Mouse (Mus musculus) cerebellum, postnatal 25 days (tissue): ENCODE measurements at regions not wholly inside any gene's neighbourhood (a gene's known extent, or its start where the extent isn't known, plus 50 kb on each side); places are given as distances from the start of the nearest gene placed in this dataset.

Source experiments
- DNase-seq, 2 experiments: peaks; one replicate each; pipeline ENCODE4 v3.0.0; 2021; ENCODE audit warnings: mixed read lengths in 2 of 2

DNA sequence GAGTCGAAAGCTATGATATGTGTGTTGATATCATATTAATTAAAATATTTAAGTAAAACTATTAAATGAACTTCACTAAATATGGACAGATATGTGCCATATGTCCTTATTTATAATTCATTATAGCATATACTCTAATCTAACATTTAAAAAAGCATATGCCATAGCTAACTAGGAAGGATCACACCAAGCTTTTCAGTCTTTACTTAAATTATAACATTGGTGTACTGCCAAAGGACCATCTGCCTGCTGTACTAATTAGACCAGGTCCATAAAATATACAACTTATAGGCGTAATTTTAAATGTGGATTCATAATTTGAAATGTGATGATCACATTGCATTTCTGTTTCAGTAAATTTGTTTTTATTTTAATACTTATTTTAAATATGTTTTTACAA lies 651.9 kb upstream of the Klhl1 start:
- no peak for DNase-seq

GRCm38 (mm10) chr14:97165793-97166192 lies 646.9 kb upstream of the Klhl1 start:
- no peak for DNase-seq

DNA sequence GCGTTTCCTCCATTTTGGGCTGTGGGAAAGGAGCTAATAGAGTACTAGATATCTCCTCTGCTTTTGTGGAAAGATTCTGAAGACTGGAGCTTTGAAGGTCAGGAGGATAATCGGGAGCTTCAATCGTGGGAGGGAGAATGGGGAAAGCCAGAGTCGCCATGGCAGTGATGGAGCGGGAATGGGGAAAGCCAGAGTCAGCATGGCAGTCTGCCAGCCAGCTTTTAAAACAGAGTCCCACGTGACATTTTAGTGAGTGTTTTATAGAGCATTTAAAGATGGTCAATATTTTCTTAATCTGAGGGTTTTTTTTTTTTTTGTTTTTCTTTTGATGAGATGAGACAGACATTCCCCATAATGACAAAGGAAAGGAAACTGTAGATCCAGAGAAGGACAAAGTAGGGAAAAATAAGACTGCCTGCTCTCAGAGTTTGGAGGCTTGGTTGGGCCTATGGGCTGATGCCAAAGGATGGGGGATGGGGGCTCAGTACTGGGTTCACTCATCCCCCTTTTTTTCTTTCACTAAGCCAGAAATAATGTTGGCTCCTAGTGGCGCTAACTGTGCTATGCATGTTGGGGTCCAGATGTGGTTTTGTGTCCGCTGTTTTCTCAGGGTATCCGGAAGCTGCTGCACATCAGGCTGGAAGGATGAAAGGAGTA lies 630.2 kb upstream of the Klhl1 start:
- peak in 1 of 2 experiments; percentile 1 for DNase-seq

DNA sequence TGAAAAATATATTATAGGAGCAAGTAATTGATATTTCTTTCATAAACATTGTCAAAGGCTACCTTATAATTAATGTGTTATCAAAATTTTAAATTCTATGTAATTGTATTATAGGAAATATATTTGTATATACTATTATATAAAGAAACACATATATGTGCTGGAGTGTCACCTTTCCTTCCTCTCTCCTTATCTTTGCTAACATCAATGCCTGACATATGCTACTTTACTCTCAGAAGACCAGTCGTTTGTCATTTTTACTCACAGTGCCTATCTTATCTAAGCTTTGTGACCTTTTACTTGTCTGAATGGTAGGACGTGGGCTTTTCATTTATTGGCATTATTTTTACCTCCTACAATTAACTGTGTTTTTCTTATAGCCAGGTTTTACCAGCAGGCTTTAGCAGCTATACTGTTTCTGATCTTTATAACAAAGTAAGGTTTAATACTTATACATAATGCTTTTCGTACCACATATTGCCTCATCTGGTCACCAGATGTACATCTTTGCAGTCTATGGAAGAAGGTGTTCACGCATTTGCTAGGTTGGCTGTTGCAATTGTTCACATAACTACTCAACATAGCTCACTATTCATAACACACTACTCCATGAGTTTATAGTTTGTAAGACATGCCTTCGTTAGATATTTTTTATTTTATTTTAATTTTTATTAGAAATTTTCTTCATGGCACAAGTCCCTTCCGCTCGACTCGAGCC lies 597.2 kb upstream of the Klhl1 start:
- DNase-seq: no peak

GRCm38 (mm10) chr14:97101090-97101675 lies 582.3 kb upstream of the Klhl1 start:
- no peak for DNase-seq

- no peak for DNase-seq
These were observed 574.5 kb upstream of the Klhl1 start for GRCm38 (mm10) chr14:97093389-97093788.

DNA sequence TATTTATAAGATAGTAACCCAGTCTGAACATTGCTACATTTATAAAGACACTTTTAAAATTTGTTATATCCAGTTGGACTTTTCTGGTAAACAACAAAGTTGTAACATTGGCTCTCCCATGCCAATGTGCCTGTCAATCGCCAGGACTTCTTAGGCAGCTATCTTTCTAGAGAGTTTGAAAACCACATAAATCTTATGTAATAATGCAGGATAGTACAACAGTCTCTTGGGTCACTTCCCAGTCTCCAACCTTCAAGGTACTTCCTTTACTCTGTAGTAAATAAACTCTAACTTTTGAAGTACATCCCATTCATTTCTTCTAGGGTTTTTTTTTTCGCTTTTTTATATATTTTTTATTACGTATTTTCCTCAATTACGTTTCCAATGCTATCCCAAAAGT lies 570.0 kb upstream of the Klhl1 start:
- DNase-seq: no peak

GRCm38 (mm10) chr14:97087346-97087745 lies 568.4 kb upstream of the Klhl1 start:
- DNase-seq: no peak

DNA sequence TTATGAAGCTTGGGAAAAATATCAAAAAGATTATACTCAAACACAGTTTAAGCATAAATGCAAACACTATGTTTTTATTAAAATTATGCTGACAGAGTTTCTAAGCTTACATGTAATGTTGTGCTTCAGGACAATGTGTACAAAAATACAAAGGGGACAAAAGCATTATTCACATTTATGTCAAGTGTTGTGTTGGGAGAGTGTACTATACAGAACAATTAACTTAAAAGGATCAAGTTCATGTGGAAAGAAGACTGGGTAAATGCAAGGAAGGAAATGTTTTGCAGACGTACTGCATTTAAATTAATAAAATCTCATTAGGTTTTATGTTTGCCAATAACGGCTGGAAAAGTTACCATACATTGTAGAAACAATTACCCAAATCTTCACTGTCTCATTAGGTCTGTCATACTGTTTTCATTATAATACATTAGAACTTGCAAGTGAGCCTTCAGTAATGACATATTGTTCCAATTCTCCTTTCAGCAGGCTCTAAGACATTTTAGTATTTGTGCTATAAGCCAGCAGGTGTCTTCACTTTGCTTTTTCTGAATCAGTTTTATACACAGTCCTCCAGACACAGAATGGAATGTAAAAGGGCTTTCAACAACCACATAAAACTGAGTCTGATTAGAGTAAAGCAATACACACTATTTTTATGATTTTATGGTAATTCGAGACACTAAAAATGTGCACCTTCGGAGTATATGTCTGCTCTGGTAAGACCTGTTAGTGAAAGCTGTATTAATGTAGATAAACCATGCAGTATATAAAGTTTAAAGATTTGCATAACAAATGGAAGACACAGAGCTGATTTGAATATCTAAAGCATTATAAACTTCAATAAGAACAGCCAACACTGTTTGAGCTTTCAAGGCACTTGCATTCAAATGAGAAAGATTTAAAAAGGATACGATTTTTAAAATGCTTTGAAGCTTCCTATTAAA lies 567.7 kb upstream of the Klhl1 start:
- no peak for DNase-seq

GRCm38 (mm10) chr14:97074808-97075207 lies 555.9 kb upstream of the Klhl1 start:
- DNase-seq: no peak

- DNase-seq: no peak
These were observed 549.9 kb upstream of the Klhl1 start for GRCm38 (mm10) chr14:97068770-97069169.

- no peak for DNase-seq
These were observed 549.4 kb upstream of the Klhl1 start for GRCm38 (mm10) chr14:97068313-97068712.

- no peak for DNase-seq
These were observed 526.4 kb upstream of the Klhl1 start for GRCm38 (mm10) chr14:97045321-97045720.

GRCm38 (mm10) chr14:97039850-97040249 lies 520.9 kb upstream of the Klhl1 start:
- no peak for DNase-seq

- DNase-seq: no peak
These were observed 509.6 kb upstream of the Klhl1 start for GRCm38 (mm10) chr14:97028528-97028927.

DNA sequence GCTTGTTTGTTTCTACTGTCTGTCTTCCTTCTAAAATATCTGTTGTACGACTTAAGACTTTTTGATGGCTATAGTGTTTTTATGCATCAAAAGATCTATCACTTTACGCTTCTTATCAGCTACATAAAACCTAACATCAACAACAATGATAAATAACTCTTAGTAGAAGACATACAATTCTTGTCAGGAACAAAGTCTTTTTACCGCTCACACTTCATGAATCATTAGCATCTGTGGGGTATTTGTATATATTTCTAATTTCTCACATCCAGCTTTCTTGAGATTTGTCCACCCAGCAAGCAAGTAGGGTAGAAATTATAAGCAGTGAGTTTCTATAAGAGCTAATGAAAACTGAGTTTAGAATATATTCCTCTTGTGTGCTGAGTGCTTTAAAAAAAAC lies 487.4 kb upstream of the Klhl1 start:
- no peak for DNase-seq

GRCm38 (mm10) chr14:96995081-96995480 lies 476.2 kb upstream of the Klhl1 start:
- DNase-seq: no peak

DNA sequence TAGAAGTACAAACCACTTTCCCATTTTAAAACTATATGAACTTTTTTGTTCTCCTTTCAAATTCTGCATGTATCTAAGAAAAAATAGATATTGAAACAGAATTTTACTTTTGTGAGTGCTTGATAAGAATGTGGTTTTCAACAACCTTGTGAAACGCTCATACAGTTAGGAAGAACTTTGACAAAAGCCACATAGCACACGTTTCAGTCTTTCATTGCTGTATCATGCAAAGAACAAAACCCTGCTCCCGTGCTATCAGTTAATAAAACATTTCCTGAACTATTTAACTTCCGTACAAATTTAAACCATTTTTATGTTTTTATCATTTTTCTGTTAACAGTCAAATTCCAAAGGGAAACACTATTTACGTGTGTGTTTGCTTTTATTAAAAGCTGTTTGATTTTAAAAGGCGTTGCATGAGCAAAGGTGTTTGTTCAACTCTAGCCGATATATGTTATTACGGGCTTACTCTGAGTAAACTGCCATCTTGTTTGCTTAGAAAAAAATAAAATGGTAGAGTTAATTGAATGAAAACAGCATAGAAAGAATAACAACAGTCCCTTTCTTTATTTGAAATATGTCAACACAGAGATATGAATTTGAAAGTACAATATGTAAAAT lies 471.8 kb upstream of the Klhl1 start:
- DNase-seq: no peak

DNA sequence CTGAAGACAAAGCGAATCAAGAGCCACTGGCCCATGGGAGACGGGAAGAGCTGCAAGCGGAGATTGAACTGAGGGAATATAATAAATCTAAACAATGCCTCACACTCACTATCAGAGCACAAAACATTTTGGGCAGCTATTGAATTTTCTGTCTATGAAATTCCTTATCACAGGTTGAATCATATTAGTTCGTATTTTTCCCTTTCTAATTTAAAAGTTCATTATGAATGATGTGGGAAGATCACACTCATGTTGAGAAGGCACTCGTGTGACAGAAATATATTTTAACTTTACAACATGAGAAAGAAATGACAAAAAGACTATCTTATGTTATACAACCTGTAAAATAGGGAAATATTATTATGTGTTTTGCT lies 444.2 kb upstream of the Klhl1 start:
- no peak for DNase-seq

- DNase-seq: no peak
These were observed 443.6 kb upstream of the Klhl1 start for GRCm38 (mm10) chr14:96962426-96963073.

- no peak for DNase-seq
These were observed 437.2 kb upstream of the Klhl1 start for GRCm38 (mm10) chr14:96956115-96956514.

- DNase-seq: peak in 1 of 2 experiments; percentile 4
These were observed 435.6 kb upstream of the Klhl1 start for GRCm38 (mm10) chr14:96954462-96954861.
